Mouse (Mus musculus) neural tube, embryonic 12.5 days (tissue): ENCODE data around the gene Smyd2. TPM values are rescaled to one million over a fixed set of nuclear protein-coding genes. Genes with fewer than 3 reads are reported as not detected.

Source experiments
- ATAC-seq: fragments of 200-750 bp; cut with Nextera tagmentation; 2 replicates; pipeline ENCODE4 v1.8.0; 2017; ENCODE audit warnings: low read depth, mild to moderate bottlenecking, moderate TSS enrichment, moderate library complexity; ENCODE audit not compliant: low FRiP score
- H3K27ac ChIP-seq: fragments of 300-500 bp; sonication (generic); 2 replicates; pipeline ENCODE4 v1.5.1; 2016
- H3K27me3 ChIP-seq: fragments of 300-500 bp; sonication (generic); replicated peaks from 2 replicates; pipeline ENCODE4 v1.6.1; 2016; ENCODE audit warnings: mild to moderate bottlenecking
- H3K36me3 ChIP-seq: fragments of 300-500 bp; sonication (generic); 2 replicates; pipeline ENCODE4 v1.6.1; 2016; ENCODE audit warnings: mild to moderate bottlenecking
- H3K4me1 ChIP-seq: fragments of 300-500 bp; sonication (generic); 2 replicates; pipeline ENCODE4 v1.6.1; 2016
- H3K4me2 ChIP-seq: fragments of 300-500 bp; sonication (generic); replicated peaks from 2 replicates; pipeline ENCODE4 v1.6.1; 2016; ENCODE audit warnings: mild to moderate bottlenecking
- H3K4me3 ChIP-seq: fragments of 300-500 bp; sonication (generic); 2 replicates; pipeline ENCODE4 v1.5.1; 2016
- H3K9ac ChIP-seq: fragments of 300-500 bp; sonication (generic); 2 replicates; pipeline ENCODE4 v1.6.1; 2016; ENCODE audit warnings: mild to moderate bottlenecking
- H3K9me3 ChIP-seq: fragments of 300-500 bp; sonication (generic); 2 replicates; pipeline ENCODE4 v1.6.1; 2016; ENCODE audit warnings: mild to moderate bottlenecking
- WGBS: fragments of 180-500 bp; shearing (Covaris S2); methylation state at CpG from one replicate; pipeline ENCODE4 v1.1.7; 2016; 5-methylcytosine and 5-hydroxymethylcytosine counted together
- polyA plus RNA-seq: library from polyadenylated mRNA; unstranded; fragments of >200 nt; fragmentation: Nextera tagmentation; extraction: Ambion mirVana; gene quantifications from 2 replicates; pipeline ENCODE4 v1.2.1, GENCODE M21; 2016

Gene Smyd2
- polyA plus RNA-seq, 1 experiment from 2014 or later, result 52.2 TPM

DNA sequence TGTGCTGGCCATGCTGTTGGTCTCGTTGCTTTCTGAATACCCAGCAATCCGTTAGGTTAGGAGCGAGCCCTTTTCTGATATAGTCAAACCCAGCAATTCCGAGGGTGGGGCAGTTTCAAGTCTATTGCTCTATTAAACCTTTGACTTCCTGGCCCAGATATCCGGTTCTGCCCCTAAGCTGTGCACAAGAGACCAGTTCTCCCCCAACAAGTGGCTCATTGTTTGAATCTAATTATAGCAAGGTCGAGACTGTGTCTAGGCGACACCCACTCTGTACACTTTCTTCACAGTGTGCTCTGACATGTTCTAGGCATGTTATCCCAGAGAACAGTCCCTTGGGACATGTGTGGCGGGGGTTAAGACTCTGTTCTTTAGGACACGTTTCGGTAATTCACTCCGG lies 72.6 kb downstream of the Smyd2 start:
- no peak overlapping the region for H3K9ac ChIP-seq
- 84% methylated on average over 11 of the region's 11 CpGs for WGBS

GRCm38 (mm10) chr1:189846319-189846718 lies 75.8 kb downstream of the Smyd2 start:
- no peak overlapping the region for H3K9ac ChIP-seq
- H3K4me2 ChIP-seq, result no peak overlapping the region
- no peaks in the 10 kb centered on the region for H3K9me3 ChIP-seq
- H3K27ac ChIP-seq, result no peak overlapping the region
- WGBS, result 83% methylated on average over 2 of the region's 2 CpGs
- H3K36me3 ChIP-seq, result peaks cover 15% of the 10 kb centered on the region
- no peaks in the 10 kb centered on the region for H3K27me3 ChIP-seq
- no peak for ATAC-seq
- H3K4me3 ChIP-seq, result no peak overlapping the region
- no peaks in the 10 kb centered on the region; the same call in 1 of the 2 replicates for H3K4me1 ChIP-seq

More for the DNA sequence above, 72.6 kb downstream of the Smyd2 start:
- Histone ChIP-seq H3K36me3 (peaks cover 15% of the 10 kb centered on the region), H3K9me3 (no peaks in the 10 kb centered on the region), H3K27me3 (no peaks in the 10 kb centered on the region), H3K4me2 (no peak overlapping the region), H3K4me1 (no peaks in the 10 kb centered on the region; the same call in 1 of the 2 replicates), H3K4me3 (no peak overlapping the region), H3K27ac (no peak overlapping the region)
- no peak for ATAC-seq

DNA sequence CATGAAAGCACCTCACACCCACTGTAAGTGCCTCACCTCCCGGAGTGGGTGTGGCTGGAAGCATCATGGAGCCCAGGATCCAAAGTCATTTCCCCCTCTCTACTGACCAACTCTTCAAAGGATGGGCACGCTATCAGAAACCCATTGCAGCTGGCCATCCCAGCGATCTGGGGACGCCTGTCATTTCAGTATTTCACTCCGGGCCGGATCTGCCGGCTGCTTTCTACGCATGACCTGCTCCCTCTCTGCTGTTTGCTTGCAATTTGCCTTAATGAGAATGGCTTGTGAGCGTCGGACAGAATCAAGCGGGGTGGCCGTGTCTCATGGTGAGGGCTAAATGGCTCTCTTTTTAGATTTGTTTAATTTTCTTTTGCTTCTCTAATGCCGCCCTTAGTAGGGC lies 88.0 kb downstream of the Smyd2 start:
- Histone ChIP-seq H3K36me3 (no peaks in the 10 kb centered on the region), H3K27me3 (no peaks in the 10 kb centered on the region), H3K9ac (no peak overlapping the region), H3K4me1 (no peaks in the 10 kb centered on the region), H3K4me3 (no peak overlapping the region), H3K9me3 (no peaks in the 10 kb centered on the region), H3K27ac (no peak overlapping the region), H3K4me2 (no peak overlapping the region)
- ATAC-seq, result no peak
- WGBS, result 40% methylated on average over 13 of the region's 13 CpGs

DNA sequence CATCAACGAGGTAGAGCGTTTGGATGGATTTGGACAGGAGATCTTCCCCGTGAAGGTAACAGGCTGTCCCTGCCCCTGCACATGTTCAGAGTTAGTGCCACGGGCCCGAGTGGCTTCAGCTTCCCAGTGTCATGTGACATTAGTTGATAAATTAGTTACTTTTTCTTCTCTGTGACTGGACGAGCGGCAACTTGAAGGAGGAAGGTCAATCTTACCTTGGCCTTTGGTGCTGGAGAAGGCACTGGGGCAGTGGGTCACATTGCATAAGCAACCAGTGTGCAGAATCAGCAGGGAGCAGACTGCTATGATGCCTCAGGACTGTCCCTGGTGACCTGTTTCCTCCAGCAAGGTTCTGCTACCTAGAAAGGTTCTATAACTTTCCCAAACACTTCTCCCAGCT lies 88.8 kb downstream of the Smyd2 start:
- WGBS, result 79% methylated on average over 7 of the region's 7 CpGs
- no peak overlapping the region for H3K9ac ChIP-seq
- ATAC-seq, result no peak

DNA sequence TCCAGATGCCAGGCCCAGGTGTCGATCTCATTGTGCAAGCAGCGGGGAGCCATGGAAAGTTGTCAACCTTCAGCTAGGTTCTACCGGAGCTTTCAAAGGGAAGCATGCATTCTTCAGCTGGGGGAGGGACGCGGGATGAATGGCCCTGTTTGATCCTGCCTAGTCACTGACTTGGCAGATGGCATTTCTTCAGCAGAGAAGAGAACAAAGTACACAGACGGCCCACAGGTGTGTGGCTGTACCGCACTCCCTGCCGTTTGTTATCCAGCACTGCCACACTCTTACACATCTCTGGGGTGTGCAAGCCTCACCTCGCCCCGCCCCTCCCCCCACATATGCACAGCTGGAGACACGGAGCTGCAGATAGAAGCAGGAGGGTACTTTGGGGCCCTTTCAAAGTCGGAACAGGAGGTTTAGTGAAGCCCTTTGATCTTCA lies 91.3 kb downstream of the Smyd2 start:
- H3K36me3 ChIP-seq, result no peaks in the 10 kb centered on the region; the same call in 1 of the 2 replicates
- H3K27ac ChIP-seq, result no peak overlapping the region
- no peaks in the 10 kb centered on the region for H3K4me1 ChIP-seq
- H3K27me3 ChIP-seq, result no peaks in the 10 kb centered on the region
- H3K4me3 ChIP-seq, result no peak overlapping the region
- H3K4me2 ChIP-seq, result no peak overlapping the region
- ATAC-seq, result 0 out of 2 replicates have a peak, but pooled peaks have one; percentile 44
- 9% methylated on average over 12 of the region's 12 CpGs for WGBS
- no peaks in the 10 kb centered on the region for H3K9me3 ChIP-seq
- no peak overlapping the region for H3K9ac ChIP-seq

More for the DNA sequence above, 88.8 kb downstream of the Smyd2 start:
- Histone ChIP-seq H3K27me3 (no peaks in the 10 kb centered on the region), H3K9me3 (no peaks in the 10 kb centered on the region), H3K27ac (no peak overlapping the region), H3K4me3 (no peak overlapping the region), H3K4me1 (no peaks in the 10 kb centered on the region), H3K4me2 (no peak overlapping the region), H3K36me3 (no peaks in the 10 kb centered on the region)

Other genes with a start within 250 kb of the Smyd2 start
- gene Cenpf, start 234.3 kb downstream of the Smyd2 start, polyA plus RNA-seq, result 74.8 and 77.7 TPM in 2 replicates
- 4.5 and 4.9 TPM in 2 replicates for gene Ptpn14, start 194.1 kb downstream of the Smyd2 start, polyA plus RNA-seq
- 17.7 and 18.6 TPM in 2 replicates for gene Prox1, start 248.4 kb upstream of the Smyd2 start, polyA plus RNA-seq